Mouse (Mus musculus) embryonic stem cell, embryonic (primary cell): ENCODE measurements around the gene Nynrin.

Source experiments
- CTCF ChIA-PET, 4 experiments: fragments of 300-600 bp in 2 of 4; fragments of 350-600 bp in 2 of 4; sonication (Branson Sonifier 250); formaldehyde crosslinking; loops; one replicate each; lab custom pipeline; 2022; ENCODE audit warnings: inconsistent platforms in 2 of 4; lab: Charles Lee
- POLR2A ChIA-PET, 4 experiments: fragments of 300-600 bp in 2 of 4; fragments of 350-600 bp in 2 of 4; sonication (Branson Sonifier 250); formaldehyde crosslinking; loops; one replicate each; lab custom pipeline; 2022; ENCODE audit warnings: antibody characterized with exemption in 4 of 4, inconsistent platforms in 1 of 4; lab: Charles Lee

The Nynrin gene

DNA sequence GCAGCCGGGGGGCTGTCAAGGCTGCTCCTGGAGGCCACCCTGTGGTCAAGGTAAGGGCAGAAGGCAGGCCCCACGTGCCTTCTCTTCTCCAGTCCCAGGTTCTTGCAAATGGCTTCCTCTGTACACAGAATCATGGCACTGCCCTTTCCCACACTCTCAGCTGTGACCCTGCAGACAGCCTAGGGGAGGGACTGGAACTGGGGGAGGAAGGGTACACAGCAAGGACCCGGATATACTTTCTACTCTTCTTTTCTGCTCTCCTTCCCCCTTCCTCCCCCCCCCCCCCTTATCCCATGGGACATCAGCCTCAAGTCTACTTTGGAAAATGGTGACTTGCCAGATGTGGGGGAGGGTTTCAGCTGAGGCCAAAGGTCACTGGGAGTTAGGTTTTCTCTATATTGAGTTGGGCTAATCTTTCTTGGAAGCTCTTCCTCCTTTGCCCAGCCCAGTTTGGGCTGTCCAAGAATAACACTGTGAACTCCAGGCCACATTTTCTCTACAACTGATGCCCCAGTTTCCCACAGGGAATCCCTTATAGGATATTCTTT lies 25.0 kb upstream of the Nynrin start:
- CTCF ChIA-PET = interaction anchor here (0.5 to 3.9 kb wide), 9 partner anchors 9 to 127 kb away, joined by 3 to 24 read pairs (median 4); no protein-coding TSS in a partner anchor
- POLR2A ChIA-PET = interaction anchor here (0.6 to 19.1 kb wide), 19 partner anchors 8 to 126 kb away, joined by 3 to 686 read pairs (median 8); partner anchors contain the start of genes Nynrin (in 2 of the 4) and Khnyn (in 1 of the 4)

DNA sequence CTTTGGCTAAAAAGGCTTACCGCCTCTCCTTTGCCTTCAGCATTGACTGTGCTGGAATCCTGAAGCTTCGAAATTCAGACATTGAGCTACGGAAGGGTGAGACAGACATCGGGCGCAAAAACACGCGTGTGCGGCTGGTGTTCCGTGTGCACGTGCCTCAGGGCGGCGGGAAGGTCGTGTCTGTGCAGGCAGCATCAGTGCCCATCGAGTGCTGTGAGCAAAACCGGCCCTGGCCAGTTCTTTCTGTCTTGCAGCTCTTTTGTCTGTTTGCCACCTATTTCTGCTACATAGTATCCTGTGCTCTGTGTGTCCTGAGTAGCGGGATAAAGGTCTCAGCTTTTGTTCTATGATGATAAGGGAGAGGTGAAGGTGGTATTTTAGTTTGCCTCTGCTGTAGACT lies 24.0 kb upstream of the Nynrin start:
- POLR2A ChIA-PET = interaction anchor here (0.7 to 19.1 kb wide), 25 partner anchors 8 to 178 kb away, joined by 3 to 686 read pairs (median 8); partner anchors contain the start of genes Nynrin (in 3 of the 4) and Khnyn (in 1 of the 4)
- CTCF ChIA-PET = interaction anchor here (0.6 to 3.9 kb wide), 17 partner anchors 9 to 176 kb away, joined by 3 to 24 read pairs (median 3); partner anchors contain the start of genes Ripk3 (in 1 of the 4) and Tinf2 (in 1 of the 4)

- POLR2A ChIA-PET = interaction anchor here (0.6 to 19.1 kb wide), 24 partner anchors 7 to 1597 kb away, joined by 3 to 686 read pairs (median 9); partner anchors contain the start of genes Nynrin (in 3 of the 4) and Ripk3 (in 1 of the 4)
- CTCF ChIA-PET = interaction anchor here (0.7 to 3.9 kb wide), 13 partner anchors 8 to 129 kb away, joined by 3 to 24 read pairs (median 5); partner anchors contain the start of gene Ripk3 (in 1 of the 4)
Measured at GRCm38 (mm10) chr14:55830331-55830730, 23.5 kb upstream of the Nynrin start.

- ChIA-PET POLR2A (interaction anchor here (0.6 to 10.5 kb wide), 13 partner anchors 8 to 67 kb away, joined by 3 to 358 read pairs (median 9); partner anchors contain the start of genes Nfatc4 (in 2 of the 4), Nynrin (in 2 of the 4), Khnyn (in 1 of the 4) and Sdr39u1 (in 1 of the 4)), CTCF (interaction anchor here in 2 of 4 experiments (0.6 to 1.6 kb wide), 3 partner anchors 8 to 41 kb away, joined by 4 read pairs; no protein-coding TSS in a partner anchor)
Measured at GRCm38 (mm10) chr14:55833126-55833525, 20.7 kb upstream of the Nynrin start.

DNA sequence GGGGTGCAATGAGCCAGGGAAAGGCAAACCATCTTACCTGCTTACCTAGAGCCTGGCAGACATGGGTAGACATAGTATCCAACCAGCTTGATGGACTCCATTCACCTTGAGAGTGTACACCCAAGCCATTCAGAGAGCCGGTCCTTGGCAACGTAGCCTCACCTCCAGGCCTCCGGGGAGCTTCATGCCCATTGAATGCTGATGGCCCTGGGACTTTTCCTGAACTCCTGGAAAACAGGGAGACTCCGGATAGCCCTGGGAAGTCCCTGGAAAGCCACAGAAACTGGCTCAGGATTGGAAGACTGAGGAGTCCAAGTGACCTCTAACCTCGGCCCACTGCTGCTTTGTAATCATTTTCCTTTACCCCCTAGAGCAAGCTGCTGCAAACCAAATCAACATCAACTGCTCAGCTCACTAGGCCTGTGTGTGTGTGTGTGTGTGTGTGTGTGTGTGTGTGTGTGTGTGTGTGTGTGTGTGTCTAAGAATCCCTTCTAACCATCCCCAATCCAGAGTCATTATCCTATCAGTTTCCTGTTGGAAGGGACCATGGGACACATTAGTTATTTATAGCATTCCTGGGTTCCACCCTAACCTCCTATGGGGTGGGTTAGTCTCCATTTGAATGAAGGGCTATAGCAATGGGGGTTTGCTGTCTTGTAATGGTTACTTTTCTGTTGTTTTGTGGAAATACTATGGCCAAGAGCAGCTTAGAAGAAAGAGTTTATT lies 18.8 kb upstream of the Nynrin start:
- ChIA-PET POLR2A (interaction anchor here (0.6 to 10.5 kb wide), 35 partner anchors 8 to 762 kb away, joined by 3 to 358 read pairs (median 4); partner anchors contain the start of genes Nfatc4 (in 3 of the 4), Nynrin (in 2 of the 4), Khnyn (in 1 of the 4) and Rabggta (in 1 of the 4)), CTCF (interaction anchor here (0.6 to 4.6 kb wide), 11 partner anchors 10 to 1854 kb away, joined by 3 to 16 read pairs (median 6); partner anchors contain the start of gene Nfatc4 (in 2 of the 4))

- ChIA-PET POLR2A (interaction anchor here in 3 of 4 experiments (0.6 to 10.5 kb wide), 9 partner anchors 9 to 116 kb away, joined by 3 to 358 read pairs (median 22); partner anchors contain the start of genes Nfatc4 (in 2 of the 3), Nynrin (in 2 of the 3) and Rabggta (in 1 of the 3)), CTCF (interaction anchor here (0.7 to 4.9 kb wide), 15 partner anchors 8 to 81 kb away, joined by 3 to 29 read pairs (median 4); partner anchors contain the start of genes Nfatc4 (in 1 of the 4) and Nynrin (in 1 of the 4))
Measured at GRCm38 (mm10) chr14:55838312-55838711, 15.5 kb upstream of the Nynrin start.

DNA sequence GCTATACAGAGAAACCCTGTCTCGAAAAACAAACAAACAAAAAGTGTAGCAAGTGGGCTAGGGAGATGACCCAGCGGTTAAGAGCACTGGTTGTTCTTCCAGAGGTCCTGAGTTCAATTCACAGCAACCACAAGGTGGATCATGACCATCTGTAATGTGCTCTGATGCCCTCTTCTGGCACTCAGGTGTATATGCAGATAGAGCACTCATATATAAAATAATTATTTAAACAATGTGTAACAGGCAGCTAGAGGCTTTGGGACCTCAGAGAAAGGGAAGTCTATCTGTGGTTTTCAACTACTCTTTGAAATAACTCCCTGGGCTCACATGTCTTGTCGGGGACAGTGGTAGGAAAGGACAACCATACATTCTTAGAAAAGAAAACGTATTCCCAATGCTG lies 15.1 kb upstream of the Nynrin start:
- CTCF ChIA-PET = interaction anchor here in 3 of 4 experiments (0.6 to 4.9 kb wide), 9 partner anchors 8 to 29 kb away, joined by 3 to 29 read pairs (median 7); partner anchors contain the start of genes Nfatc4 (in 1 of the 3) and Nynrin (in 1 of the 3)
- POLR2A ChIA-PET = interaction anchor here in 3 of 4 experiments (1.5 to 10.5 kb wide), 6 partner anchors 14 to 34 kb away, joined by 4 to 358 read pairs (median 110); partner anchors contain the start of genes Nfatc4 (in 2 of the 3) and Nynrin (in 2 of the 3)

DNA sequence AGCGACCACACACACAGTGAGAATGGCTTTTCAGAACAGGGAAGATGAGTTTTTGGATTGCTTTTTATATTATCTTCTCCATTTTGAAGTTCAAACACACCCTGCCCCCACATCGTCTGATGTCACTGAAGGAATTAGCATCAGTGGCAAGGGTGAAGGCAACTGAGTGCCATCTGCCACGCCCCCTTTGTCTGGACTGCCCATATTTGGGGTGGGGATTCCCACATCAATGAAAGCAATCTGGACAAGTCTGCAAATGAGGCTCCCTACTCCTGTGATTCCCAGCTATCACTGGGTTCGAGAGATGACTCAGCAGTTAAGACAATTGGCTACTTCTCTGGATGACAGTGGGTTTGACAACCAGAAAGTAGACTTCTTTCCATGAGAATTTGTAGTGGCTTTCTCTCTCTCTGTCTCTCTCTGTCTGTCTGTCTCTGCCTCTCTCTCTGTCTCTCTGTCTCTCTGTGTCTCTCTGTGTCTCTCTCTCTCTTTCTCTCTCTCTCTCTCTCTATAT lies 12.9 kb upstream of the Nynrin start:
- CTCF ChIA-PET = interaction anchor here in 3 of 4 experiments (0.7 to 4.9 kb wide), 8 partner anchors 10 to 39 kb away, joined by 3 to 29 read pairs (median 6); no protein-coding TSS in a partner anchor
- POLR2A ChIA-PET = interaction anchor here (0.6 to 10.5 kb wide), 14 partner anchors 9 to 91 kb away, joined by 3 to 358 read pairs (median 5); partner anchors contain the start of genes Nfatc4 (in 2 of the 4) and Nynrin (in 2 of the 4)

DNA sequence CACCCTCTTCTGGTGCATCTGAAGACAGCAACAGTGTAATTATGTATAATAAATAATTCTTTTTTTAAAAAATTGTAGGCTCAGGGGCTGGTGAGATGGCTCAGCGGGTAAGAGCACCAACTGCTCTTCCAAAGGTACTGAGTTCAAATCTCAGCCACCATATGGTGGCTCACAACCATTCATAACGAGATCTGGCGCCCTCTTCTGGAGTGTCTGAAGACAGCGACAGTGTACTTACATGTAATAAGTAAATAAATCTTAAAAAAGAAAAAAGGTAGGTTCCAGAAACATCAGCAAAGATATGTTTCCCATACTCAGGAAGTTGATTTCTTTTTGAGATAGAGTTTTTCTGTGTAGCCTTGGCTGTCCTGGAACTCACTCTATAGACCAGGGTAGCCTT lies 11.0 kb upstream of the Nynrin start:
- ChIA-PET POLR2A (interaction anchor here in 2 of 4 experiments (0.9 to 10.5 kb wide), 5 partner anchors 8 to 19 kb away, joined by 3 to 167 read pairs (median 13); partner anchors contain the start of genes Nynrin (in 2 of the 2) and Nfatc4 (in 1 of the 2)), CTCF (interaction anchor here in 1 of 4 experiments (0.6 kb wide), 1 partner anchor 31 kb away, joined by 3 read pairs; no protein-coding TSS in a partner anchor)

- ChIA-PET POLR2A (interaction anchor here in 3 of 4 experiments (0.5 to 5.4 kb wide), 7 partner anchors 7 to 28 kb away, joined by 3 to 36 read pairs (median 4); partner anchors contain the start of gene Nynrin (in 1 of the 3)), CTCF (interaction anchor here in 2 of 4 experiments (1.0 to 1.7 kb wide), 4 partner anchors 11 to 22 kb away, joined by 3 to 6 read pairs (median 4); no protein-coding TSS in a partner anchor)
Measured at GRCm38 (mm10) chr14:55845506-55846294, 8.1 kb upstream of the Nynrin start.

- ChIA-PET CTCF (interaction anchor here in 3 of 4 experiments (0.6 to 7.3 kb wide), 9 partner anchors 12 to 689 kb away, joined by 3 to 71 read pairs (median 3); no protein-coding TSS in a partner anchor), POLR2A (interaction anchor here (0.7 to 25.9 kb wide), 34 partner anchors 9 to 311 kb away, joined by 3 to 686 read pairs (median 6); partner anchors contain the start of genes Nfatc4 (in 3 of the 4), Cbln3 (in 1 of the 4), Gmpr2 (in 1 of the 4) and Nedd8 (in 1 of the 4))
Measured at GRCm38 (mm10) chr14:55850885-55851284, 2.9 kb upstream of the Nynrin start.

DNA sequence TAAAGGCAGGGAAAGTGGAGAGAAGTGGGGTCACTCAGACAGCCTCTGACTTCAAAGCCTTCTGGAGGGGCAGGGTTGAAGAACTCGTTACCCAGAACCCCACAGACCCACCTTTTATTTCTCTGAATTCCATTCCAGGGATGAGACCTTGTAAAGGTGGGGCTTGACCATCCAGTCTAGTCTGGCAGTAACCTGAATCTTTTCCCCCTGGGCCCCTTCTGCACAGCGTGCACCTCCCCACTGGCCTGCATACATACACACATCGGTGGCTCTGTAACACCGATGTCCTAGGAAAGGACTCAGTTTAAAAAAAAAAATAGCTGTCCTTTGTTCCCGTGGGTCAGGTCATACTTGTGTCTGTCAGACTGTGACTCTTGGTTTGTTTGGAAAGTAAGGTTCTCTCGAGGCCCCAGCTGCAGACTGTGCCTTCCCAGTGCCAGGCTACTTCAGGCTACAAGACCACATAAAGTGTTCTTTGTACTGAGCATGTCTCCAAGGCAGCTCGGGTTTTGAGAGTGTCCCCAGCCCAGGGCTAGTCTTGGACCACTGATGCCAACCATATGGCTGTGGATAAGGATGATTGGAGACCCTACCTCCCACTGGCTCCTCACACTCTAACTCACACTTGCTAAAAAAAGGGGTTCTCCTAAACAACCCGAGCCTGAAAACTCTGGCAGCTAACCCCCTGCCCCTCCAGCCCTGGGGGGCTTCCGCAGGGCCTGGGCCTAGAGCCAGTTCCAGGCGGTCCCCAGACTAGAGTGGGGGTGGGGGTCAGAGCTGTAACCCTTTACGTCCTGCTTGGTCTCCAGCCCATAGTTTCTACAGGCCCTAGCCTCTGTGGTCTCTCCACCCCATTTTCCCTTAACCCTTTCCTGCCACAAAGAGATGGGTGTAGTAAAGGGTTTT lies 911 bp upstream of the Nynrin start:
- POLR2A ChIA-PET = interaction anchor here (0.5 to 25.9 kb wide), 39 partner anchors 9 to 767 kb away, joined by 3 to 686 read pairs (median 6); partner anchors contain the start of genes Nfatc4 (in 2 of the 4), Ripk3 (in 2 of the 4), A730061H03Rik (in 1 of the 4) and Gmpr2 (in 1 of the 4)
- CTCF ChIA-PET = interaction anchor here (0.6 to 7.3 kb wide), 19 partner anchors 10 to 292 kb away, joined by 3 to 71 read pairs (median 4); partner anchors contain the start of gene Nfatc4 (in 1 of the 4)

GRCm38 (mm10) chr14:55854406-55855100 lies 743 bp downstream of the Nynrin start:
- ChIA-PET CTCF (interaction anchor here (0.5 to 7.3 kb wide), 24 partner anchors 9 to 133 kb away, joined by 3 to 71 read pairs (median 5); partner anchors contain the start of genes Nfatc4 (in 2 of the 4), Adcy4 (in 1 of the 4) and Ripk3 (in 1 of the 4)), POLR2A (interaction anchor here (0.6 to 25.9 kb wide), 44 partner anchors 8 to 777 kb away, joined by 3 to 686 read pairs (median 5); partner anchors contain the start of genes Khnyn (in 2 of the 4), Nfatc4 (in 2 of the 4), Sdr39u1 (in 2 of the 4) and Gmpr2 (in 1 of the 4))
